Mouse (Mus musculus): ENCODE results near the gene Ncor2.

DNA sequence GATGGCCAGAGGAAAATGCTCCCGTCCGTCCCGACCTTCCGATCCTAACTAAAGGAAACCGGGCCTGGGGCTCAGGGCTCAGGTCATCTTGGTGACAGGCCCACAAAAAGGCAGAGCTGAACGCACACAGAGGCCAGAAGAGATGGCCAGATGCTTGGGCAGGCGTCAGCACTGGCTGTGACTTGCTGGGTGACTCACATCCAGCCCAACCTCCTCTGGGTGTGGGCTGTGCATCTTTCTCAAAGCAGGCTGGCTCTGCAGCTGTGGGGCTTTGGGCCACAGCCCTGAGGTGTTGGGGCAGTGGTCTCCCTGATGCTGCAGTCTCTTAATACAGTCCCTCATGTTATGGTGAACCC is 37.5 kb downstream of the Ncor2 start:
- TF ChIP-seq CTCF (IDR thresholded peaks at IDR 0.05; ENCODE audit: low read depth, low read length) = no peak
- no peak for TF ChIP-seq POLR2A (IDR thresholded peaks at IDR 0.05; ENCODE audit: extremely low read depth, insufficient read depth, low read length)
